Mouse (Mus musculus): Measurements from ENCODE around the gene Pkhd1. TPM values are rescaled to one million over a fixed set of nuclear protein-coding genes. Genes with fewer than 3 reads are reported as not detected.
"Not testable (repeated sequence)": the region's sequence is repeated elsewhere in the genome, so short reads cannot be mapped to it uniquely, and the experiment has no call there.

Pkhd1 gene
- polyA plus RNA-seq, 1 experiment, result not detected

DNA sequence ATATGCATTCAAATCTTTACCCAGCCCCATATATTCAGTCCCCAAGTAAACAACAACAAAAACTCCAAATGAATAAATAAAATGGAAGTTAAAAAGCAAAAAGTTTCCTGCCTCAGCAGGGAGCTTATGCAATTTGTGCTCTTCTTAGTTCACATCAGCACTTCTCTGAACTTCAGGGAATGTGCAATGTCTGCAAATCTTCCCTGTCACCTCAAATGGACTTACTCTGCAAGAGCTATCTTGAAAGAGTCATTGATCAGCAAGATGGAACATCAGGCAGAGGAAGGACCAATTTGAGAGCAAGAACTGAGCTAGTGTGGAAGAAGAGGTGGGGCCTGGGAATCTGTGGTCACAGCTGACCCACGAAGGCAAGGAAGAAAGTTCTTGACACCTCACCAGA is 163.2 kb downstream of the Pkhd1 start:
- H3K27ac ChIP-seq (ENCODE audit: insufficient read depth, low read depth, low read length), result no peak overlapping the region
- no peak overlapping the region for H3K4me3 ChIP-seq (ENCODE audit: insufficient read depth, low read length)
- no peak for TF ChIP-seq POLR2A (IDR thresholded peaks at IDR 0.05; ENCODE audit: borderline replicate concordance, low read depth, low read length)
- TF ChIP-seq CTCF (IDR thresholded peaks at IDR 0.05; ENCODE audit: low read depth, low read length), result no peak
- H3K4me1 ChIP-seq (ENCODE audit: control insufficient read depth, insufficient read depth, low read length), result no peaks in the 10 kb centered on the region

DNA sequence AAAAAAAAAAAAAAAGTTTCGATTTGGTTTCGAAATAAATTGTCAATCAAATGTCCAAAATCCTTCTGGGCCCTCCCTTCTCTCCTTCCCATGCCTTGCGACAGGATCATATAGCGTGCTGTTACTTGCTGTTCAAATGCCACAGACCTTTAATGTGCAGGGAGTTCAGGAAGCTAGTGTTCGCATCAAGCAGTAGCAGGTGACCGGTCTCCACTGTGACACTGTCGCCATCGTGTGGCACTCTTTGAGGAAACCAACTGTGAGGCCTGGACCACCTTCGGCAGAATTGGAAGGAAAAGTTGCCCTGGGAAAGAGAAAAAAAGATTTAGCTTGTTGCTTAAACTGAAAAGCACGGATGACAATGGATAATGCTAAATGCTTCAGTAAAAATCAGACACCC is 167.8 kb downstream of the Pkhd1 start:
- H3K4me3 ChIP-seq (ENCODE audit: insufficient read depth, low read length), result no peak overlapping the region
- no peak overlapping the region for H3K27ac ChIP-seq (ENCODE audit: insufficient read depth, low read depth, low read length)
- TF ChIP-seq POLR2A (IDR thresholded peaks at IDR 0.05; ENCODE audit: borderline replicate concordance, low read depth, low read length) (no peak), CTCF (IDR thresholded peaks at IDR 0.05; ENCODE audit: low read depth, low read length) (no peak)
- H3K4me1 ChIP-seq (ENCODE audit: control insufficient read depth, insufficient read depth, low read length), result no peaks in the 10 kb centered on the region

- not testable (repeated sequence) for H3K4me3 ChIP-seq (ENCODE audit: insufficient read depth, low read length); H3K4me1 ChIP-seq (ENCODE audit: control insufficient read depth, insufficient read depth, low read length); H3K27ac ChIP-seq (ENCODE audit: insufficient read depth, low read depth, low read length)
Observed at GRCm38 (mm10) chr1:20432026-20432425, 185.8 kb downstream of the Pkhd1 start.

GRCm38 (mm10) chr1:20429056-20429394 is 188.8 kb downstream of the Pkhd1 start:
- no peaks in the 10 kb centered on the region for H3K4me1 ChIP-seq (ENCODE audit: control insufficient read depth, insufficient read depth, low read length)
- no peak overlapping the region for H3K4me3 ChIP-seq (ENCODE audit: insufficient read depth, low read length)
- H3K27ac ChIP-seq (ENCODE audit: insufficient read depth, low read depth, low read length), result no peak overlapping the region
- TF ChIP-seq CTCF (IDR thresholded peaks at IDR 0.05; ENCODE audit: low read depth, low read length) (no peak), POLR2A (IDR thresholded peaks at IDR 0.05; ENCODE audit: borderline replicate concordance, low read depth, low read length) (no peak)

GRCm38 (mm10) chr1:20428370-20429055 is 189.4 kb downstream of the Pkhd1 start:
- Histone ChIP-seq H3K4me1 (ENCODE audit: control insufficient read depth, insufficient read depth, low read length) (no peaks in the 10 kb centered on the region), H3K27ac (ENCODE audit: insufficient read depth, low read depth, low read length) (no peak overlapping the region), H3K4me3 (ENCODE audit: insufficient read depth, low read length) (no peak overlapping the region)
- TF ChIP-seq POLR2A (IDR thresholded peaks at IDR 0.05; ENCODE audit: borderline replicate concordance, low read depth, low read length), result no peak
- TF ChIP-seq CTCF (IDR thresholded peaks at IDR 0.05; ENCODE audit: low read depth, low read length), result no peak

GRCm38 (mm10) chr1:20409411-20409967 is 208.4 kb downstream of the Pkhd1 start:
- TF ChIP-seq CTCF (IDR thresholded peaks at IDR 0.05; ENCODE audit: low read depth, low read length) (no peak), POLR2A (IDR thresholded peaks at IDR 0.05; ENCODE audit: borderline replicate concordance, low read depth, low read length) (no peak)

GRCm38 (mm10) chr1:20398319-20398718 is 219.5 kb downstream of the Pkhd1 start:
- no peak for TF ChIP-seq CTCF (IDR thresholded peaks at IDR 0.05; ENCODE audit: low read depth, low read length)
- TF ChIP-seq POLR2A (IDR thresholded peaks at IDR 0.05; ENCODE audit: borderline replicate concordance, low read depth, low read length), result no peak
- Histone ChIP-seq H3K4me1 (ENCODE audit: control insufficient read depth, insufficient read depth, low read length) (no peaks in the 10 kb centered on the region), H3K4me3 (ENCODE audit: insufficient read depth, low read length) (no peak overlapping the region), H3K27ac (ENCODE audit: insufficient read depth, low read depth, low read length) (no peak overlapping the region)

More at GRCm38 (mm10) chr1:20409411-20409967, 208.4 kb downstream of the Pkhd1 start:
- no peak overlapping the region for H3K27ac ChIP-seq (ENCODE audit: insufficient read depth, low read depth, low read length)
- H3K4me1 ChIP-seq (ENCODE audit: control insufficient read depth, insufficient read depth, low read length), result no peaks in the 10 kb centered on the region
- no peak overlapping the region for H3K4me3 ChIP-seq (ENCODE audit: insufficient read depth, low read length)

- H3K4me1 ChIP-seq (ENCODE audit: control insufficient read depth, insufficient read depth, low read length), result no peaks in the 10 kb centered on the region
- H3K27ac ChIP-seq (ENCODE audit: insufficient read depth, low read depth, low read length), result no peak overlapping the region
- no peak overlapping the region for H3K4me3 ChIP-seq (ENCODE audit: insufficient read depth, low read length)
- no peak for TF ChIP-seq POLR2A (IDR thresholded peaks at IDR 0.05; ENCODE audit: borderline replicate concordance, low read depth, low read length)
- TF ChIP-seq CTCF (IDR thresholded peaks at IDR 0.05; ENCODE audit: low read depth, low read length), result no peak
Observed at GRCm38 (mm10) chr1:20364437-20364836, 253.4 kb downstream of the Pkhd1 start.

DNA sequence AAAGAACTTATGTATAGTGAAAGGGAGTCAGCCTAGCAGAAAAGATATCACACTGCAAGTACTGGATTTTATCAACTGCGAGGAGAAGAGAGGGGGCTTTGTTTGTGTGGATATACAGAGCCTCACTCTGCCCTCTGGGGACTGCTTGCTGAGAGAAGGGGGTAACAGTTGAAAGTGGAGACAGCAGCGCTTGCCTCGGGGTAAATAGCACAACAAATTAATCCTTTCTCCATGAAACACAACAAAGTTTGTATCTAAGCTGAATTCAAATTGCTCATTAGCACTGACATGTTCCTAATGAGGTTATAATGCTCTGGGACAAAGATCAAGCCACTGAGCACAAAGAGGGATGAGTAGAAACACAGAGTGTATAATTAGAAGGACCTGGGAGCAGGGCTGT is 273.2 kb downstream of the Pkhd1 start:
- Histone ChIP-seq H3K27ac (ENCODE audit: insufficient read depth, low read depth, low read length) (no peak overlapping the region), H3K4me1 (ENCODE audit: control insufficient read depth, insufficient read depth, low read length) (no peaks in the 10 kb centered on the region)

DNA sequence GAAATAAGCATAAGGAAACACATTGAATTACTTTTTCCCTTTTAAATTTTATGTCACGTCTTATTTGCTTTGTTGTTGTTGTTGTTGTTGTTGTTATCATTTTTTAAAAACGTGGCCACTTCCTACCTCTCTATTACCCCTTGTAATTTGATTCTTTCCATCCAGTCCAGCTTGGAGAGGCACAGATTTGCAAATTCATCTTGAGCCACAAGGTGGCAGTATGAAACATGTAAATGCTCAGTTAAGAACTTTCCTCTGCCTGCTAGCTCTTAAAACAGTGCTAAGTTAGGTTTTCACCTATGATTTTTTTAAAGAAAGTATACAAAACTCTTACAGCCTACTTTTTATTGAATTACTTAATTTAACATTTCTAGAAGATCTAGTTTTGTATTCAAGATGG is 306.4 kb downstream of the Pkhd1 start:
- TF ChIP-seq CTCF (IDR thresholded peaks at IDR 0.05; ENCODE audit: low read depth, low read length), result no peak
- no peak for TF ChIP-seq POLR2A (IDR thresholded peaks at IDR 0.05; ENCODE audit: borderline replicate concordance, low read depth, low read length)
- H3K27ac ChIP-seq (ENCODE audit: insufficient read depth, low read depth, low read length), result no peak overlapping the region
- H3K4me1 ChIP-seq (ENCODE audit: control insufficient read depth, insufficient read depth, low read length), result no peaks in the 10 kb centered on the region
- H3K4me3 ChIP-seq (ENCODE audit: insufficient read depth, low read length), result no peak overlapping the region

More for the DNA sequence above, 273.2 kb downstream of the Pkhd1 start:
- TF ChIP-seq POLR2A (IDR thresholded peaks at IDR 0.05; ENCODE audit: borderline replicate concordance, low read depth, low read length) (no peak), CTCF (IDR thresholded peaks at IDR 0.05; ENCODE audit: low read depth, low read length) (no peak)
- no peak overlapping the region for H3K4me3 ChIP-seq (ENCODE audit: insufficient read depth, low read length)

All from bone marrow macrophage, adult 2 months (primary cell).